Mouse (Mus musculus) B cell, adult (primary cell): ENCODE data around the gene 1700109H08Rik. TPM values are rescaled to one million over a fixed set of nuclear protein-coding genes. Genes with fewer than 3 reads are reported as not detected.

ENCODE experiments used
- total RNA-seq: library from RNA; stranded (reverse); gene quantifications from 4 replicates; pipeline ENCODE4 v1.2.4, GENCODE M21; 2023; ENCODE audit not compliant: inconsistent age

Gene 1700109H08Rik
- 22.6 to 30.8 TPM (median 26.6 TPM) in 4 replicates for total RNA-seq

GRCm38 (mm10) chr5:3571266-3571665 is at the start of gene 1700109H08Rik:
1700109H08Rik (plus strand) TSS chr5:3571566.

GRCm38 (mm10) chr5:3543629-3544479 is 27.5 kb upstream of the 1700109H08Rik start, which contains the start of gene Fam133b:
Fam133b (plus strand) TSS chr5:3543833.

GRCm38 (mm10) chr5:3595693-3596398 is 24.5 kb downstream of the 1700109H08Rik start, which contains the start of gene Pex1:
Pex1 (plus strand) TSS chr5:3596066.

GRCm38 (mm10) chr5:3596399-3596766 is 25.0 kb downstream of the 1700109H08Rik start, which contains the start of gene Rbm48:
Rbm48 (minus strand) TSS chr5:3596585.

Other genes with a start within 250 kb of the 1700109H08Rik start
- gene Cdk6, start 230.1 kb upstream of the 1700109H08Rik start, total RNA-seq = 28.0 to 37.3 TPM (median 33.4 TPM) in 4 replicates
- gene Fam133b, start 27.7 kb upstream of the 1700109H08Rik start, total RNA-seq = 91.7 to 104 TPM (median 96.7 TPM) in 4 replicates
- gene Pex1, start 24.5 kb downstream of the 1700109H08Rik start, total RNA-seq = 21.8 to 30.2 TPM (median 25.1 TPM) in 4 replicates
- gene Rbm48, start 25.0 kb downstream of the 1700109H08Rik start, total RNA-seq = 62.6 to 70.0 TPM (median 64.4 TPM) in 4 replicates
- gene Tmbim7, start 79.6 kb downstream of the 1700109H08Rik start, total RNA-seq = not detected in 4 replicates
- gene Gatad1, start 85.6 kb downstream of the 1700109H08Rik start, total RNA-seq = 41.5 to 44.5 TPM (median 42.1 TPM) in 4 replicates
- 55.0 to 64.8 TPM (median 57.9 TPM) in 4 replicates for gene Ankib1, start 231.4 kb downstream of the 1700109H08Rik start, total RNA-seq
- gene Krit1, start 231.6 kb downstream of the 1700109H08Rik start, total RNA-seq = 68.2 to 81.4 TPM (median 75.9 TPM) in 4 replicates